Mouse (Mus musculus) heart, embryonic 10.5 days (tissue): ENCODE measurements at regions not wholly inside any gene's neighbourhood (a gene's known extent, or its start where the extent isn't known, plus 50 kb on each side); places are given as distances from the start of the nearest gene placed in this dataset.

Source experiments
- DNase-seq: peaks from one replicate; pipeline ENCODE4 v3.0.0-alpha.2; 2017; ENCODE audit warnings: low spot score
- H3K27ac ChIP-seq: fragments of 300-500 bp; sonication (generic); 2 replicates; pipeline ENCODE4 v1.5.1; 2016; ENCODE audit warnings: mild to moderate bottlenecking
- H3K27me3 ChIP-seq: fragments of 300-500 bp; sonication (generic); 2 replicates; pipeline ENCODE4 v1.6.1; 2016; ENCODE audit warnings: mild to moderate bottlenecking; ENCODE audit not compliant: poor library complexity, insufficient read depth, severe bottlenecking
- H3K36me3 ChIP-seq: fragments of 300-500 bp; sonication (generic); 2 replicates; pipeline ENCODE4 v1.6.1; 2016; ENCODE audit warnings: mild to moderate bottlenecking, moderate library complexity
- H3K4me1 ChIP-seq: fragments of 300-500 bp; sonication (generic); 2 replicates; pipeline ENCODE4 v1.6.1; 2016; ENCODE audit warnings: mild to moderate bottlenecking
- H3K4me3 ChIP-seq: fragments of 300-500 bp; sonication (generic); 2 replicates; pipeline ENCODE4 v1.5.1; 2016; ENCODE audit warnings: mild to moderate bottlenecking, moderate library complexity
- H3K9me3 ChIP-seq: fragments of 300-500 bp; sonication (generic); 2 replicates; pipeline ENCODE4 v1.6.1; 2016; ENCODE audit warnings: mild to moderate bottlenecking, moderate library complexity
- WGBS: fragments of 180-500 bp; shearing (Covaris S2); methylation state at CpG from one replicate; pipeline ENCODE4 v1.1.7; 2016; 5-methylcytosine and 5-hydroxymethylcytosine counted together

DNA sequence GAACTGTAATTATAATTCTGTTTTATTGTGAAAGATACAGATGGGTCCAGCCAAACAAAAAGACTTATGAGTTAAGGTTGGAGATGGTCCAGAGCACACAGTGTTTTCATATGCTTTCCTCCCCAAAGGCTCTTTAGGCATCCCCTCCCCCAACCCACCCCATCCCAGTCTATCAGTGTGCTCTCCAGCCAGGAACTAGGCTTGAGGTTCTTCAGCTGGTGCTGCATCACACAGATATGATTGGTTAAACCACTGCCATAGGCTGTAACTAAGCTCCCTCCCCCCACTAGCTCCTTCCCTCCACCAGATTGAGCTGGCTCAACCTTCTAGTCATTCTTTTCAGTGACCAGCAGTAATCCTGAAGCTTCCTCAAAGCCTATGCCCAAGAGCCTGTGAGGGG is 158.8 kb upstream of the Spats2l start:
- peaks cover 7% of the 10 kb centered on the region for H3K4me1 ChIP-seq
- H3K9me3 ChIP-seq = no peaks in the 10 kb centered on the region
- H3K27me3 ChIP-seq = no peaks in the 10 kb centered on the region
- DNase-seq = no peak
- H3K4me3 ChIP-seq = no peak overlapping the region
- no peak overlapping the region for H3K27ac ChIP-seq
- H3K36me3 ChIP-seq = no peaks in the 10 kb centered on the region

DNA sequence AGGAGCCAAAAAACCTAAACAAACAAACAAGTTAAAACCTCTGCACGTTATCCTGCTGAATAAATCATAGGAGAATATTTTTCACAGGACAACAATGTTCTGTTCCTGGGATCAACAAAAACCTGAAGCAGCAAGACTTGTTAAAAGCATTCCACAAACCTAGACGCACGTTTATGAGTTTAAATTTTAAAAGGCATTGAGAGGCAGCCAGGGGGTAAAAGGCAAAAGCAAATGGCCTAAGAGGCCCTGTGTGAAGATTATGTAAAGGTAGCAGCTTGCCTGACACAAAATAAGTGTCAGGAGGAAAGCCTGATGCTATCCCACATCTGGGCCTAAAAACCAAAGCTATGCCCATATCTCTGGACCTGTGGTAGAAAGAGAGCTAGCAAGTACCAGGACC is 156.6 kb upstream of the Spats2l start:
- Histone ChIP-seq H3K27me3 (no peaks in the 10 kb centered on the region), H3K36me3 (no peaks in the 10 kb centered on the region), H3K9me3 (no peaks in the 10 kb centered on the region), H3K4me1 (peaks cover 7% of the 10 kb centered on the region), H3K4me3 (no peak overlapping the region), H3K27ac (no peak overlapping the region)
- 77% methylated on average over 3 of the region's 3 CpGs for WGBS
- no peak for DNase-seq

DNA sequence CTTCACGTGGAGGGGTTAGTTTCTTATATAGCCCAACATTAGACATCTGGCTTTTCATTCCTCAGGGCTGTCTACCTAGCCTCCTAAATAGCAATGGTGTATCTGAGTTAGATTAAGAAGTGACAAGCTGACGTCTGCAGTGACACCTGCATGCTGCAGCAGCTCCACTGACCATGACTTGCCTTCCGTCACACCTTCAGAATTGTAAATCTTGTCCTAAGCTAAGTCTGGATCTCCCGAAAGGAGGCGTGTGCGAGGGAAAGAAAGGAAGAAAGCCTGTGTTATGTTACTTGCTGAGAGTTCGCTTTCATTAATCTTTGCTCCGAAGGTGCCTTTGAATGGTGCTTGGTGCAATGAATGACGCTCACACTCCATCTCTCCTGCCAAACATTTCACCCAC is 151.4 kb upstream of the Spats2l start:
- H3K27me3 ChIP-seq = no peaks in the 10 kb centered on the region
- no peak overlapping the region for H3K27ac ChIP-seq
- H3K4me3 ChIP-seq = no peak overlapping the region
- DNase-seq = peak; percentile 53
- H3K4me1 ChIP-seq = no peaks in the 10 kb centered on the region
- no peaks in the 10 kb centered on the region for H3K9me3 ChIP-seq
- WGBS = 80% methylated on average over 9 of the region's 9 CpGs
- H3K36me3 ChIP-seq = no peaks in the 10 kb centered on the region

DNA sequence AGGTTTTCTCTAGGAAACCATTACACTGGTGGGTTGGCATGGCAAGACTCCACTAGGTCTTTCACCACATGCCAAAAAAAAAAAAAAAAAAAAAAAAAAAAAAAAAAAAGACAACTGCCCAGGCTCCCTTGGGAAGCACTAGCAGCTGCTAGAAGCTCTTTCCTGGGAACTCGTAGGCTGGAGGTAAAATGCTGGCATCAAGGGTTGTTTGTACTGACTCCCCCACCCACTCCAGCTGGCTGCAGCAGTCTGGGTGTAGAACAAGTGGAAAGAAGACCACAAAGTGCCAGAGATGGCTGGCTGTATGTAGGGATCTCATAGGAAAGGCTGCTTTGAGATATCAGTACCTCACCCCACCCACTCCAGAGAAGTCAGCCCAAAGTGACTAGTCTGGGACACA is 140.0 kb upstream of the Spats2l start:
- no peak for DNase-seq
- Histone ChIP-seq H3K4me3 (no peak overlapping the region), H3K9me3 (no peaks in the 10 kb centered on the region), H3K36me3 (no peaks in the 10 kb centered on the region), H3K27me3 (no peaks in the 10 kb centered on the region), H3K27ac (no peak overlapping the region), H3K4me1 (0 out of 2 replicates have a peak, but pooled peaks cover 3% of the 10 kb centered on the region)
- 48% methylated on average over 1 of the region's 1 CpGs for WGBS

DNA sequence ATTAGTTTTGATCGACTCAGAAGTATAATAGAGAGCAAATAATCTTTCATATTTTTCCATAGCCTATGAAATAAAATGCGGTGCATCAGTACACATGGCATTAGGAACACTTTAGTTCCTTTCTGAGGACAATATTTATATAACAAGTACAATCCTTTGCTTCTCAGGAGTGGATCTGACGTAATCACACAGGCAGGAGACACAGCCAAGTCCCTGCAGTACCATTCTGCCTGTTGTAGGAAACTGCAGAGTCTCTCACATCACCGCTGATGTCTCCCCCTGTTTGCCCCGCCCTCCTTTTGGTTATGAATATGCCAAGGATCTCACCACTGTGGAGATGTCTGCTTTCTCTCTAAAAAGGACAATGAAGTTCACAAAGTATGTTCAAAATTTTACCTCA is 131.8 kb upstream of the Spats2l start:
- no peak for DNase-seq
- Histone ChIP-seq H3K9me3 (no peaks in the 10 kb centered on the region), H3K4me1 (peaks cover 17% of the 10 kb centered on the region), H3K27me3 (no peaks in the 10 kb centered on the region), H3K36me3 (no peaks in the 10 kb centered on the region), H3K27ac (no peak overlapping the region), H3K4me3 (no peak overlapping the region)
- WGBS = 86% methylated on average over 5 of the region's 5 CpGs

DNA sequence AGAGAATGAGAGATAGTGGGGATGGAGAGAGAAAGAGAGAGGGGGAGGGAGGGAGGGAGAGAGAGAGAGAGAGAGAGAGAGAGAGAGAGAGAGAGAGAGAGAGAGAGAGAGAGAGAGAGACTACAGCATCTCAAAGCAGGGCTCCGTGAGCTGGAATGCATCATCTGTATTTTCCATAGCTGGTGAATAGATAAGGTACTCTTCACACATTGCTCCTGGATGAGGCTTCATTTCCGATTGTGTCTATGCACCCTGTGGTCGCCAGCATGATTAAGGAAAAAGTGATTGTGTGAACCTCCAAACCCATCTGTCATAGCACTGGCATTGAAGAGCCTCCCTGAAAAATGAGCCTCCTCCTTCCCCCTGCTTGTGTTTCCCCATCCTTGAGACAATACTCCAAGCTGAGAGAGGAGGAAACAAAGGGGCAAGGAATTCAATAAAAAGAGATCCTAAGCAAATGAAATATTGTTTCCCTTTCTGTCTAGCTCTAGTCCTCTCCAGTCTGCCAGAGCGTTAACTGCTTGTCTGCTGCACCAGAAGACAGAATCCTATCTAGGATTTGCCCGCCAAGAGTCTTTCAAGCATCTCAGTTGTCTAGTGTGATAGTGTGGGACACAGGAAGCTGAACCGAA is 130.4 kb upstream of the Spats2l start:
- H3K27me3 ChIP-seq = no peaks in the 10 kb centered on the region
- peaks cover 17% of the 10 kb centered on the region for H3K4me1 ChIP-seq
- no peak for DNase-seq
- no peaks in the 10 kb centered on the region for H3K36me3 ChIP-seq
- H3K4me3 ChIP-seq = no peak overlapping the region
- H3K9me3 ChIP-seq = no peaks in the 10 kb centered on the region
- WGBS = 24% methylated on average over 6 of the region's 6 CpGs
- no peak overlapping the region for H3K27ac ChIP-seq

DNA sequence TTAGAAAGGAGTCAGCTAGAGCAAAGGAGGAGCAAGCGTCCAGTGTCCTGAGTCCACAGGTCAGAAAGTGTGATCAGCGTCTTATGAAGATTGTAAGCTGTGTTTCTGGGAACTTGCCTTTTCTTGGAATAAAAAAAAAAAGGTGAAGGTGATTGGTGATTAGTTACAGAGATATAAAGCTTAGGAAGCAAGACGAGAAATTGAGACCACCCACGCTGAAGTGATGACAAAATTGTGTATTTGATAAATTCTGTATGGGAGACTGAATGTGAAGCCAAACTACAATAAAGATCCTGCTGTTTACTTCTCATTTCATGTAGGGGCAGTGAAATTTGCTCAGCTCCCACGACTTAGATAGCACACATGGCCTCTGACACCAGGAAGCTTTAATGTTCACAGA is 109.0 kb upstream of the Spats2l start:
- Histone ChIP-seq H3K9me3 (no peaks in the 10 kb centered on the region), H3K27ac (no peak overlapping the region), H3K27me3 (no peaks in the 10 kb centered on the region), H3K4me1 (peaks cover 8% of the 10 kb centered on the region), H3K36me3 (no peaks in the 10 kb centered on the region), H3K4me3 (no peak overlapping the region)
- WGBS = 60% methylated on average over 5 of the region's 5 CpGs
- DNase-seq = no peak

DNA sequence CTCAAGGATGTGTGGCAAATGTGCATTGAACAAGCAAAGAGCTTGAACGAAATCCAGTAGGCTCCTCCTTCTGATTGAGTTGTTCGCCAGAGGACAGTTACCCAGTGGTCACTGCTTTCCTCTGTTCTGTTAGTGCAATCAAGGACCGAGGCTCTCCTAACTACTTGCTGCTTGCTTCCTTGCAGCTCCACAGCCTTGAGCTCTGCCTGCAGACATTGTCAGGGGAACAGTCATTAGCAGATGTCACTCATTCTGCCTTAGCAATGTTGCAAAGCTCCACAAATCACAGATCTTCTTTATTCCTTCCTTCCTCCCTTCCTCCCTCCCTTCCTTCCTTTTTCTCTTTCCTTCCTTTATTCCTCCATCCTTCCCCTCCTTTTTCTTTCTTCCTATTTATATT is 108.2 kb upstream of the Spats2l start:
- H3K27me3 ChIP-seq = no peaks in the 10 kb centered on the region
- WGBS = 58% methylated on average over 3 of the region's 3 CpGs
- no peak overlapping the region for H3K27ac ChIP-seq
- H3K36me3 ChIP-seq = no peaks in the 10 kb centered on the region
- no peaks in the 10 kb centered on the region for H3K9me3 ChIP-seq
- H3K4me1 ChIP-seq = peaks cover 8% of the 10 kb centered on the region
- H3K4me3 ChIP-seq = no peak overlapping the region
- DNase-seq = no peak

DNA sequence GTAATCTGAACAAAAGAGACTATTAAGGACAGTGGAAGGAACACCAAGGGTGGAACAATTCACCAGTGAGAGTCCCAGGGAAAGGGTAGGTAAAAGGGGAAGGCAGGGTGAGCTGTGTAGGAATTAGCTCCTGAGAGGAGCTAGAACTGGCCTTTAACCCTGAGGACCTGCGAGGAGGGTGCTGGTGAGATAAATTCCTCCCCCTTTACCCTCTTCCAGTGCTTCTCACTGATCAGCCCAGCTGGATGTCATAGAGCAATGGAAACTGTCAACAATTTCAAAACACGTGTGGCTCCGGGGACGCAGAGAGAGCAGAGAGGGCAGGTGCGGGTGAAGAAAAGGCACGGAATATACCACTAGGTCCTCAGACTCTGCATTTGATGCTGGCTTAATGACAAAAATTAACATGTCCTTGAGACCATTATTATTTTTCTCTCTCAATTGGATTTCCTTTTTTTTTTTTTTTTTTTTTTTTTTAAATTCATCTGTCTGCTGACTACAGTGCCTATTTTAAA is 107.7 kb upstream of the Spats2l start:
- Histone ChIP-seq H3K27ac (no peak overlapping the region), H3K4me3 (no peak overlapping the region), H3K4me1 (peaks cover 8% of the 10 kb centered on the region), H3K9me3 (no peaks in the 10 kb centered on the region), H3K27me3 (no peaks in the 10 kb centered on the region), H3K36me3 (no peaks in the 10 kb centered on the region)
- 47% methylated on average over 6 of the region's 6 CpGs for whole genome bisulfite sequencing
- DNase-seq = no peak

DNA sequence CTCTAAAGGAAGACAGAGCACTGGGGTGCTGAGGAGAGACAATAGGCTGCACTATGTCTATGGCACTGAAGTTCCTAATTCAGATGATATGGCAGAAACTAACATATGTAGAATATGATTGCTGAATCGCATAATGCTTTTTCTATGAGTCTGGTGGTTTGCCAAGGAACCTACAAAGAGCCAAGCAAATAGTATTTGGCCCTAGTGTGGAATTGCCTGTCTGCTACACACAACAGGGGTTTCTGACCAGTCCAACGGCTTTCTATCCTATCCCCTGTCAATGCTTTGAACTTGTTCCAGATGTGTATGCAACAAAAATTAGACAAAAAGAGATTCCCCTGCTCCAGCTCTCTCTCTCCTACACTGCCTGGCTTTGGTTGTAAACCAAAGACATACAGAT is 100.5 kb upstream of the Spats2l start:
- H3K27ac ChIP-seq = no peak overlapping the region
- 79% methylated on average over 2 of the region's 2 CpGs for WGBS
- no peaks in the 10 kb centered on the region for H3K9me3 ChIP-seq
- H3K4me3 ChIP-seq = no peak overlapping the region
- no peaks in the 10 kb centered on the region for H3K36me3 ChIP-seq
- H3K4me1 ChIP-seq = no peaks in the 10 kb centered on the region
- no peaks in the 10 kb centered on the region for H3K27me3 ChIP-seq
- DNase-seq = no peak

DNA sequence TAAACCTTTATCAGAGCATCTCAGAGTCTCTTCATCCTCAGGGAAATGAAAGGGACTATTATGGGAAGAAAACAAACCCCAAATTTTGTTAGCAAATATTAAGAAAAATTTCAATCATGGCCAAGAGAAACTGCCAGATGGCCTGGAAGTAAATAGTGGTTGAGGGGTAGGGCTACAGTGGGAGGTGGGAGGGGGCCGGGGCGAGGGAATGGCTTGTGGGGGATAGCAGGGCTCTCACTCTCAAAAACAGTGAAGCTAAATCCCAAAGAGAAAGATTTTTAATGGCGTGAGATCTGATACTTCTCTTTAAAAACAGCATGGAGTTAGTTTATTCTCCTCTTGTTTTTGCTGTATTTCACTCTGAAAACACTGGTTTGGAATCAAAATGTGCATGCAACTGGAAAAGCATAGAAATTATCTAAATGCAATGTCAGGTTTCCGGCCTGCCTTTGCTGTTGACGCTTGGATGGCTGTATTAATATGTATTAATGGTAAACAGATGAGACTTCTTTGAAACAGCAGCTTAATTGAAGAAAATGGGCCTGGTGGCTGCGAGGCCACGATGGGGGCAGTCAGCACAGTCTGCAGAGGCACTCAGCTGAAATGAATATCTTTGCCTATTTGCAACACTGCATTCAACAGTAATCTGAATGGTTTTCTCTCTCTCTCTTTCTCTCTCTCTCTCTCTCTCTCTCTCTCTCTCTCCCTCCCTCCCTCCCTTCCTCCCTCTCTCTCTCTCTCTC is 99.8 kb upstream of the Spats2l start:
- H3K27ac ChIP-seq = no peak overlapping the region
- no peak for DNase-seq
- 74% methylated on average over 7 of the region's 7 CpGs for WGBS
- H3K36me3 ChIP-seq = no peaks in the 10 kb centered on the region
- H3K4me3 ChIP-seq = no peak overlapping the region
- H3K27me3 ChIP-seq = no peaks in the 10 kb centered on the region
- H3K4me1 ChIP-seq = no peaks in the 10 kb centered on the region
- H3K9me3 ChIP-seq = no peaks in the 10 kb centered on the region

DNA sequence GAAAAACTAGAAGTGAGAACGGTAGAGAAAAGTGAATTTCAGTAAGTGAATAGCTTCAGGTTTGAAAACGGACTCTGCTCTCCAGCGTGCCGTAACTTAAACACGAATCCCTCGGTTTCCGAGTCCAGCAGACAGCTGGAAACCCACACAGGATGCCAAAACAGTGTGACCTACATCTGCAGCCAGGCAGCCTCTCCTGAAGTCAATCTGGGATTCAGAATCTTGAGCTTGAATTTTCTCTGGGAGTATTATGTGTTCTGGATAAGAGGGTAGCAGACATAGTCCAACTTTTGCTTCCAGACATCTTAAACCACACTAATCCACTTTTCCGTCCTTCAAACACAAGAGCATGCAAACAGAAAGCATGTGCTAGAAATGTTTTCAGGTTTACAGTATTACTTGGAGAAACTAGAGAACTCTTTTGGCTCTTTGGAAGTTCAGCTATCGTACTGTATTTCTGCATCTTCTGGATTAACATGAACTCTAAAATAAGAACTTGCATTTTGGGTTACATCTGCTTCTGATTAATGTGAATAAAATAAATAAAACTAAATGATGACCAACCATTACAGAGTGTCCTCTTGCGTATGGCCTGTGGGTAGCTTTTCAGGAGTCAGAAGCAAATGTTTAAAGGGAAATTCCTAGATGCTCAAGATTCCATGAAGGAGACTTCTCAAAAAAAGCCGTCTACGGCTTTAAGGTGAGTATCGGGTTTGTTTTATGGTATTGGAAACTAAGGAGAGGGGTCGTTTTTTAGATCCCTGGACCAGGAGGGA is 89.4 kb upstream of the Spats2l start:
- no peaks in the 10 kb centered on the region for H3K9me3 ChIP-seq
- no peaks in the 10 kb centered on the region for H3K4me1 ChIP-seq
- 83% methylated on average over 14 of the region's 14 CpGs for WGBS
- no peak overlapping the region for H3K4me3 ChIP-seq
- H3K27me3 ChIP-seq = no peaks in the 10 kb centered on the region
- no peak for DNase-seq
- H3K27ac ChIP-seq = no peak overlapping the region
- H3K36me3 ChIP-seq = no peaks in the 10 kb centered on the region

DNA sequence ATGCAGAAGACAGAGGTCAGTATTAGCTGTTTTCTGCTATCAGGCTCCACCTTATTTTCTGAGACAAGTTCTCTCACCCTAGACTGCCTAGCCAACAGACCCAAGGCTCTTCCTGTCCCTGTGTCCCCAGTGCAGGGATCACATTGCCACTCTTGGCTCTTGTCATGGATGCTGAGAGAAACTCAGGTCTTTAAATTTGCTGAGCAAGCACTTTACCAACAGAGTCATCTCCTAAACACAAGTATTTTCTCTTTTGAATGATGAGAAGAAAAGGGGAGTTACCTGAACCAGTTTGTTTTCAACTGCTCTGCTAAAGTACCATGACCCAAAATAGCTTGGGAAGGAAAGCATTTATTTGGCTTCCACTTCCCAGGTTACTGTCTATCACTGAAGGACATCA is 84.7 kb upstream of the Spats2l start:
- H3K9me3 ChIP-seq = no peaks in the 10 kb centered on the region
- H3K4me1 ChIP-seq = no peaks in the 10 kb centered on the region
- H3K4me3 ChIP-seq = no peak overlapping the region
- no peak for DNase-seq
- H3K27ac ChIP-seq = no peak overlapping the region
- no peaks in the 10 kb centered on the region for H3K36me3 ChIP-seq
- H3K27me3 ChIP-seq = no peaks in the 10 kb centered on the region
